8 mouse cellular contexts compared by ENCODE assay signal in the genomic region with DNA sequence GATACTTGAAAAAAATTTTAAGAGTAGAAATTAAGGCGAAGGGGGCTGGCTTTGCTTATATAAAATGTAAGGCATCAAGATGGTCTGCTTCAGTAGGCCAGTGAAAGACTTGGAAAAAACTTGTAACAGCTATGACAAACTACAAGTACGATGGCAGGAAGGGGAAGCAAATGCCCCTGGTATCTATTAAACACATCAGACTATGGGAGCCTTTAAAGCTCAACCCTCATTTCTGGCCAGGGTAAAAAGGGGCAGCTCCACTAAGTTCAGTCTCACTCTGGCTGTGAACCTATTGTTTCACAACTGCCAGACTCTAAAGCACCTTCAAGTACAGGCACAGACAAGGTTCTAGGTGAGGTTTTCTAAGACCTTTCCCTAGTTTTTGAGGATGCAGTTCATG. TPM values are rescaled to one million over a fixed set of nuclear protein-coding genes. Genes with fewer than 3 reads are reported as not detected.
DNase-seq lines count a peak whose midpoint lies in the region; ATAC-seq and TF ChIP-seq lines count a peak whose summit lies in the region.

No protein-coding gene starts in this region.

- no peak overlapping the region for H3K27ac ChIP-seq in left cerebral cortex, adult 2 months
- H3K27ac ChIP-seq in embryonic facial prominence, embryonic 11.5 days (replicated peaks; ENCODE audit: low read depth, low read length) = no peak overlapping the region
- H3K27ac ChIP-seq in intestine, embryonic 16.5 days (ENCODE audit: low read length) = no peak overlapping the region
- H3K27ac ChIP-seq in neural tube, embryonic 13.5 days (replicated peaks) = no peak overlapping the region

- peak overlapping the region; percentile 99 for H3K4me3 ChIP-seq in left cerebral cortex, adult 2 months
- H3K4me3 ChIP-seq in embryonic facial prominence, embryonic 11.5 days (ENCODE audit: low read depth, low read length) = peak overlapping the region; percentile 94
- peak overlapping the region; percentile 99 for H3K4me3 ChIP-seq in intestine, embryonic 16.5 days (ENCODE audit: low read length)
- peak overlapping the region; percentile 99 for H3K4me3 ChIP-seq in neural tube, embryonic 13.5 days

- peak overlapping the region; percentile 94 for H3K4me2 ChIP-seq in embryonic facial prominence, embryonic 11.5 days (ENCODE audit: low read depth, low read length)
- peak overlapping the region; percentile 74 for H3K4me2 ChIP-seq in intestine, embryonic 16.5 days (ENCODE audit: low read depth, low read length)
- H3K4me2 ChIP-seq in neural tube, embryonic 13.5 days = peak overlapping the region; percentile 100

- no peaks in the 10 kb centered on the region for H3K4me1 ChIP-seq in embryonic facial prominence, embryonic 11.5 days (ENCODE audit: control insufficient read depth, insufficient read depth, low read length)
- H3K4me1 ChIP-seq in intestine, embryonic 16.5 days (ENCODE audit: control insufficient read depth, insufficient read depth, low read length) = peaks cover 10% of the 10 kb centered on the region
- peaks cover 48% of the 10 kb centered on the region for H3K4me1 ChIP-seq in neural tube, embryonic 13.5 days (replicated peaks)

- H3K9ac ChIP-seq in embryonic facial prominence, embryonic 11.5 days (replicated peaks; ENCODE audit: low read length) = 0 out of 2 replicates have a peak overlapping the region, but pooled peaks have one; percentile 10
- 0 out of 2 replicates have a peak overlapping the region, but pooled peaks have one; percentile 0 for H3K9ac ChIP-seq in intestine, embryonic 16.5 days (ENCODE audit: low read depth, low read length)
- H3K9ac ChIP-seq in neural tube, embryonic 13.5 days = peak overlapping the region; percentile 92

- no peaks in the 10 kb centered on the region for H3K36me3 ChIP-seq in embryonic facial prominence, embryonic 11.5 days (replicated peaks; ENCODE audit: control insufficient read depth, insufficient read depth, low read depth, low read length)
- H3K36me3 ChIP-seq in intestine, embryonic 16.5 days (ENCODE audit: control insufficient read depth, insufficient read depth, low read length) = no peaks in the 10 kb centered on the region; the same call in 1 of the 2 replicates
- peaks cover 16% of the 10 kb centered on the region for H3K36me3 ChIP-seq in neural tube, embryonic 13.5 days

- WGBS in embryonic facial prominence, embryonic 11.5 days = 68% methylated on average over 2 of the region's 2 CpGs
- 57% methylated on average over 2 of the region's 2 CpGs for WGBS in intestine, embryonic 16.5 days
- 83% methylated on average over 2 of the region's 2 CpGs for WGBS in neural tube, embryonic 13.5 days

- no peaks in the 10 kb centered on the region for H3K9me3 ChIP-seq in embryonic facial prominence, embryonic 11.5 days (replicated peaks; ENCODE audit: control insufficient read depth, low read length)
- H3K9me3 ChIP-seq in intestine, embryonic 16.5 days (ENCODE audit: control insufficient read depth, low read length) = no peaks in the 10 kb centered on the region
- H3K9me3 ChIP-seq in neural tube, embryonic 13.5 days = no peaks in the 10 kb centered on the region

- no peak for ATAC-seq in embryonic facial prominence, embryonic 11.5 days (replicated peaks; ENCODE audit: insufficient number of reproducible peaks, low FRiP score, low TSS enrichment, low read depth)
- no peak for ATAC-seq in intestine, embryonic 16.5 days
- ATAC-seq in neural tube, embryonic 13.5 days (ENCODE audit: low read depth) = no peak

- intact Hi-C loops in left cerebral cortex, adult 2 months (cut with DNase I) = loop anchor here (5.0 to 10.0 kb wide), 2 partner anchors 1298 to 1730 kb away; a partner anchor contains a TSS
- intact Hi-C loops in left cerebral cortex, postnatal 10 days (cut with DNase I) = no loop called here

- DNase-seq in left cerebral cortex, adult 2 months (ENCODE audit: extremely low spot score in 1 of 2, low spot score in 2 of 2) = no peak
- no peak for DNase-seq in left cerebral cortex, postnatal 10 days (ENCODE audit: extremely low spot score in 1 of 2, low spot score in 2 of 2)
- DNase-seq in embryonic facial prominence, embryonic 11.5 days (ENCODE audit: low spot score) = no peak
- no peak for DNase-seq in cerebellum, postnatal 25 days
- DNase-seq in frontal cortex, adult 2 months (ENCODE audit: extremely low spot score in 1 of 2, low spot score in 1 of 2) = no peak
- no peak for DNase-seq in cerebellum, adult 11-12 months

- no peaks in the 10 kb centered on the region for H3K27me3 ChIP-seq in embryonic facial prominence, embryonic 11.5 days (ENCODE audit: control insufficient read depth, insufficient read depth, low read length)
- no peaks in the 10 kb centered on the region for H3K27me3 ChIP-seq in intestine, embryonic 16.5 days (replicated peaks; ENCODE audit: control insufficient read depth, insufficient read depth, low read length)
- H3K27me3 ChIP-seq in neural tube, embryonic 13.5 days = no peaks in the 10 kb centered on the region

- no peak for TF ChIP-seq CTCF in left cerebral cortex, adult 2 months (IDR thresholded peaks at IDR 0.05)

RNA-seq across cellular contexts. Expression of a gene that starts 2.0 kb away (rescaled TPM):
- 10 to 100 TPM; 23.0 to 24.3 TPM for total RNA-seq in left cerebral cortex, adult 2 months (2021)
- total RNA-seq in left cerebral cortex, postnatal 10 days (2021) = 10 to 100 TPM; 25.0 to 26.1 TPM
- 29.5 and 32.5 TPM in 2 replicates for polyA plus RNA-seq in embryonic facial prominence, embryonic 11.5 days (2014; fragmentation: Nextera tagmentation; extraction: Ambion mirVana)
- polyA plus RNA-seq in intestine, embryonic 16.5 days (2015; fragmentation: Nextera tagmentation; extraction: Ambion mirVana) = 14.0 and 15.0 TPM in 2 replicates
- polyA plus RNA-seq in neural tube, embryonic 13.5 days (2015; fragmentation: Nextera tagmentation; extraction: Ambion mirVana) = 18.3 and 18.5 TPM in 2 replicates
- 11.5 and 11.8 TPM in 2 replicates for polyA plus RNA-seq in frontal cortex, adult 2 months (2012; rRNA removed)

Comparison
In these comparisons a context has a peak if more than half of its experiments do, and no peak if none do; other contexts are left out.
1. H3K9ac ChIP-seq: peak in every context shown above with its lines; median percentile 92 in neural tube, embryonic 13.5 days; 10 in embryonic facial prominence, embryonic 11.5 days; 0 in intestine, embryonic 16.5 days.